Mouse (Mus musculus) G1E (cell line): Measurements from ENCODE around the gene Mtcl1.

ENCODE experiments used
- CTCF ChIP-seq: IDR thresholded peaks from 2 replicates; pipeline ENCODE4 v1.5.1; 2012; ENCODE audit warnings: low read depth, low read length, inconsistent platforms, mixed read lengths
- GATA1 ChIP-seq: IDR thresholded peaks from 2 replicates; pipeline ENCODE4 v1.6.1; 2012; ENCODE audit warnings: borderline replicate concordance, low read length, inconsistent platforms, mixed read lengths
- GATA2 ChIP-seq: IDR thresholded peaks from 2 replicates; pipeline ENCODE4 v1.6.1; 2012; ENCODE audit warnings: low read depth, low read length, inconsistent platforms, borderline replicate concordance
- POLR2AphosphoS5 ChIP-seq: IDR thresholded peaks from 2 replicates; pipeline ENCODE4 v1.6.1; 2012; ENCODE audit warnings: low read depth, low read length, inconsistent platforms; ENCODE audit not compliant: insufficient replicate concordance
- TAL1 ChIP-seq: conservative IDR thresholded peaks from 2 replicates; pipeline ENCODE4 v1.6.1; 2012; ENCODE audit warnings: low read depth, low read length, inconsistent platforms, mixed read lengths

DNA sequence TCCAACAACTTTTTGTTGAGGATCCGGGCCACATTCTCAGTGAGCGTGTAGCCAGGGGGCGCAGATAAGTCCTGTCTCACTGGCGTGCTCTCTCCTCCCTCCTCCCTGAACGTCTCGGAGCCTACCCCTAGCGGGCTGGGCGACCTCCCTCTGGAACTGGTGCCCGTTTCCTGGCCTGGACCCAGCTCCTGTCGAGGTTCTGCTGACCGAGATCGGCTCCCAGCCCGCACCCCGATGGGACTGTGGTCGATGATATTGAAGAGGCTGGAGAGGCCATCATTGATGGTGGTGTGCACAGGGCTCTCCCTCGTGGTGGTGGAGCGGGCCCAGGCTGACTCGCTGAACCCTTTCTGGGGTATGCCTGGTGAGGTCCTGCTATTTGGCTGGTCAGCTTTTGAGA lies 106.6 kb downstream of the Mtcl1 start:
- TF ChIP-seq CTCF (no peak), GATA1 (no peak), TAL1 (no peak), POLR2AphosphoS5 (no peak), GATA2 (no peak)
